Mouse (Mus musculus): ENCODE results near the gene Ankrd9. TPM values are rescaled to one million over a fixed set of nuclear protein-coding genes. Genes with fewer than 3 reads are reported as not detected.

The Ankrd9 gene
- 13.5 and 13.7 TPM in 2 replicates for polyA plus RNA-seq (2015; fragmentation: Nextera tagmentation; extraction: Ambion mirVana)

DNA sequence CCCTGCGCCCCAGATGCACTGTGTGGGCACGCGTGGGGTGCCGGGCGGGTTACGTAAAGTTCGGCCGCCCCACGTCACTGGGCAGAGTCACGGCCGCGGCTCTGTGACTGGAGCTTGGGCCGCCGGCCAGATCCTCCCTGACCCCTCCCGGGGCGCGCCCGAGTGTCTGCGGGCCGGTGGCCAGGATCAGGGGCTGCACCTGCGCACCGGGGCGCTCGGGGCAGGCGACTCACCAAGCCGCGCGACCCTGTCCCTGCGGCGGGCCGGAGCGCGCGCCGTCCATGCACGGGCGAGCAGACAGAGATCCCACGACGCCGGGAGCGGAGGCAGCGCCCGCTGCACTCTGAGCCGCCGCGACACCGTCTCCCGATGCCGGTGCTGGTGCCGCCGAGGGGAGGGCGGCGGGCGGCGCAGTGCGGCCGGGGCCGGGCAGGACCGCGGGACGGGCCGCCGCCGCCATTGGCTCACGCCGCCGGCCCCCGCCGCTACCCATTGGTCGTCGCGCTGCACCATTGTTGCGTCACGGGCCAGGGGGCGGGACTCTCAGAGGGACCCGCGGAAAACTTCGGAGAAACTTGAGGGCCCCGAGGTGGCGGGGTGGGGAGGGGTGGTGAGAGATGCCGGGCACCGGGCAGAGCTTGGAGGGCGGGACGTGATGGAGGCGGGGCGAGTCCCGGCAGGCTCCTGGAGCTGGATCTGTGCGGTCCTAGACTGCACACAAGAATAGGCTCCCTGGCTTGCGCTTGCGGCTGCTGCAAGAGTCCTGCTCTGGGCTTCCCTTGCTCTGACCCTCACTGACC is at the start of gene Ankrd9:
Gene Ankrd9 (minus strand): TSS at position 434 of the 800 bp plus-strand sequence.
- peak; percentile 86 for ATAC-seq (ENCODE audit: extremely low read depth, insufficient number of reproducible peaks, low FRiP score, low TSS enrichment)
- peaks cover 34% of the 10 kb centered on the region for H3K36me3 ChIP-seq
- under 1% methylated on average over 70 of the region's 90 CpGs for WGBS
- peak within 1 kb of the TSS; percentile 77 for H3K4me3 ChIP-seq
- H3K9me3 ChIP-seq, result no peaks in the 10 kb centered on the region
- peak within 1 kb of the TSS; percentile 91 for H3K4me2 ChIP-seq
- H3K9ac ChIP-seq, result peak within 1 kb of the TSS; percentile 91
- H3K27ac ChIP-seq (replicated peaks), result peak within 1 kb of the TSS; percentile 87
- no peaks in the 10 kb centered on the region; the same call in 1 of the 2 replicates for H3K27me3 ChIP-seq (replicated peaks)
- peaks cover 28% of the 10 kb centered on the region for H3K4me1 ChIP-seq

DNA sequence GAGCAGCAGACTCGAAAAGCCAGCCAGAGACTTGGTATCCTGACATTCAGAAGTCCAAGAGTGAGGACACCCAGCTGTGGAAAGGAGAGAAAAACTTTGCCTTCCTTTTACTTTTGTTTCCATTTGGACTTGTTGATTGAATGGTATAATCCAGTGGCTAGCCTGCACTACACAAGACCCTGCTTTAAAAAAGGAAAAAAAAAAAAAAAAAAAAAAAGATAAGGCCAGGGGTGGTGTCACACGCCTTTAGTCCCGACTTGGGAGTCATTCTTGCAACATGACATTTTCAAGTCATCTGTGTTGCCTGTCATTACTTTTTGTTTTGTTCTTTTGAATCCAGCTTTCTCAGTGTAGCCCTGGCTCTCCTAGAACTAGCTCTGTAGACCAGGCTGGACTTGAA is 42.7 kb upstream of the Ankrd9 start:
- no peaks in the 10 kb centered on the region for H3K27me3 ChIP-seq (replicated peaks)
- no peak overlapping the region for H3K4me3 ChIP-seq
- H3K27ac ChIP-seq (replicated peaks), result no peak overlapping the region
- 56% methylated on average over 3 of the region's 3 CpGs for WGBS
- no peaks in the 10 kb centered on the region for H3K4me1 ChIP-seq
- no peak overlapping the region for H3K4me2 ChIP-seq
- ATAC-seq (ENCODE audit: extremely low read depth, insufficient number of reproducible peaks, low FRiP score, low TSS enrichment), result no peak
- no peaks in the 10 kb centered on the region for H3K9me3 ChIP-seq
- H3K36me3 ChIP-seq, result no peaks in the 10 kb centered on the region
- no peak overlapping the region for H3K9ac ChIP-seq

DNA sequence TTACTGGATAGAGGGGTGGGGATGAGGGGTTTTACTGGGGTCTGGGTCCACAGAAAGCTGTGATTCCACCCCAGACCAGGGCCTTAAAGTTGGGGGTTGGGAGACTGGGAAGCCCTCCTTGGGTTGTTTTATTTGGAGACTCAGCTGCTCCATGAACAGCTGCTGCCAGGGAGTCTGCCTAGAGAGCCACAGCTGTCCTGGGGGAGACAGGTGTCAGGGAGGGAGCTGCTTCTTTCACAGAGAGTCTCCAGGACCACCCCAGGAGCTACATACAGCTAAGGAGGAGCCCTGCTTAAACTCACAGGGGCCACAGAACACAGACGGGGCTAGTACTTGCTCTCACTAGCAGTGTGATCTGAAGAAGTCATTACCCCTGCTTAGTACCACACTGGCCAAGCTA is 42.3 kb upstream of the Ankrd9 start:
- 19% methylated on average over 1 of the region's 1 CpGs for WGBS
- Histone ChIP-seq H3K4me1 (peaks cover 4% of the 10 kb centered on the region), H3K27me3 (replicated peaks) (no peaks in the 10 kb centered on the region), H3K9me3 (no peaks in the 10 kb centered on the region), H3K9ac (no peak overlapping the region), H3K4me3 (no peak overlapping the region), H3K36me3 (no peaks in the 10 kb centered on the region), H3K27ac (replicated peaks) (no peak overlapping the region), H3K4me2 (no peak overlapping the region)
- ATAC-seq (ENCODE audit: extremely low read depth, insufficient number of reproducible peaks, low FRiP score, low TSS enrichment), result no peak

DNA sequence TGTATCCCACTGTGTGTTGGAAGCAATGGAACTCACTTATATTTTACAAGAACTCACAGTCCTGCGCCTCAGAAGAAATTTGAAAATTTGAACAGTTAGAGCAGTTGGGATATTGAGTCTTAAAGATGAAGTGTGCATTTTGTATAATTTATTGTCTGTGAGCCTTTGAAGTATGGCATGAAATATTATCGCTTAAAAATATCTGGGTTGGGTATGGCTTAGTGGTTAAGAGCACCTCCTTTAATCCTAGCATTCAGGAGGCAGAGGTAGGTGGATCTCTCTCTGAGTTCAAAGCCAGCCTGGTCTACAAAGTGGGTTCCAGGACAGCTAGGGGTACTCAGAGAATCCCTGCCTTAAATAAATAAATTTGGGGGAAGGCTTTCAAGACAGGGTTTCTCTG is 40.2 kb upstream of the Ankrd9 start:
- WGBS, result 82% methylated on average over 2 of the region's 2 CpGs
- no peak overlapping the region for H3K4me3 ChIP-seq
- no peak overlapping the region for H3K27ac ChIP-seq (replicated peaks)
- no peaks in the 10 kb centered on the region for H3K9me3 ChIP-seq
- no peak overlapping the region for H3K4me2 ChIP-seq
- no peaks in the 10 kb centered on the region for H3K36me3 ChIP-seq
- H3K27me3 ChIP-seq (replicated peaks), result no peaks in the 10 kb centered on the region
- H3K4me1 ChIP-seq, result peaks cover 12% of the 10 kb centered on the region
- ATAC-seq (ENCODE audit: extremely low read depth, insufficient number of reproducible peaks, low FRiP score, low TSS enrichment), result no peak
- no peak overlapping the region for H3K9ac ChIP-seq

DNA sequence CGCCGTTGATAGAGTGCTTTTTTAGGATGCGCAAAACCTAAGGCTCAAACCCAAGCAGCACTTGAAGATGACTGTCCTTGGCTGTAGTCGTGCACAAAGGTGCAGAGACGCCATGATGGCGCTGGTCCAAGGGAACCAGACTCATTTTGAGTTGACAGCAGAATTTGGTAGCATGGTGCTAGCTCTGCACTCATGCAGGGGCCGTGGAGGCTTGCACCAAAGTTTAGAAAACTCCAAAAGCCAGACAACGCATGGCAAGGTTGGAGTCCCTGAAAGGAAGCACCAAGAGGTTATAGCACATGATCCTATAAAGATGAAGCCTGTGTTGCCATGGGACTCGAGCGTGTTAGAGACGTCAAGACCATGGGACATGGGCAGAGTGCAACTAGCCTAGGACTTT is 39.2 kb upstream of the Ankrd9 start:
- Histone ChIP-seq H3K9ac (no peak overlapping the region), H3K36me3 (no peaks in the 10 kb centered on the region), H3K4me1 (peaks cover 12% of the 10 kb centered on the region), H3K9me3 (no peaks in the 10 kb centered on the region), H3K4me2 (no peak overlapping the region), H3K27ac (replicated peaks) (no peak overlapping the region), H3K4me3 (no peak overlapping the region), H3K27me3 (replicated peaks) (no peaks in the 10 kb centered on the region)
- WGBS, result 89% methylated on average over 11 of the region's 11 CpGs
- ATAC-seq (ENCODE audit: extremely low read depth, insufficient number of reproducible peaks, low FRiP score, low TSS enrichment), result no peak

DNA sequence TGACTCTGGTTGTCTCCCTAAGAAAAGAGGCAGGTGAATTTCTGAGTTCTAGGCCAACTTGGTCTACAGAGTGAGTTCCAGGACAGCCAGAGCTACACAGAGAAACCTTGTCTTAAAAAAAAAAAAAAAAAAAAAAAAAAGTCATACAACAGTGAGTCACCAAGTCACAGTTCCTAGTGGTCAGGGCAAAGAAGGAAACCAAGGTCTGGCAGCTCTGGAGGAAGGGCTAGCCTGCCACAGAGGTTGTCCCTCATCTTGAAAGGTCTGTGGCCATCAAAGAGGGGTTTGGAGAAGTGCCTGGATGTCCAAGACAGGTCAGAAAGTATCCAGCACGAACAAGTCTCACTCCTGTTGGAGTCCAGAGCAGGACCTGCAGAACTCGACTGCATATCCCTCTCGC is 38.0 kb upstream of the Ankrd9 start:
- Histone ChIP-seq H3K4me2 (no peak overlapping the region), H3K27ac (replicated peaks) (no peak overlapping the region), H3K4me3 (no peak overlapping the region), H3K9ac (no peak overlapping the region), H3K36me3 (no peaks in the 10 kb centered on the region), H3K27me3 (replicated peaks) (no peaks in the 10 kb centered on the region), H3K9me3 (peaks cover 7% of the 10 kb centered on the region), H3K4me1 (peaks cover 13% of the 10 kb centered on the region)
- no peak for ATAC-seq (ENCODE audit: extremely low read depth, insufficient number of reproducible peaks, low FRiP score, low TSS enrichment)
- 79% methylated on average over 3 of the region's 3 CpGs for WGBS

DNA sequence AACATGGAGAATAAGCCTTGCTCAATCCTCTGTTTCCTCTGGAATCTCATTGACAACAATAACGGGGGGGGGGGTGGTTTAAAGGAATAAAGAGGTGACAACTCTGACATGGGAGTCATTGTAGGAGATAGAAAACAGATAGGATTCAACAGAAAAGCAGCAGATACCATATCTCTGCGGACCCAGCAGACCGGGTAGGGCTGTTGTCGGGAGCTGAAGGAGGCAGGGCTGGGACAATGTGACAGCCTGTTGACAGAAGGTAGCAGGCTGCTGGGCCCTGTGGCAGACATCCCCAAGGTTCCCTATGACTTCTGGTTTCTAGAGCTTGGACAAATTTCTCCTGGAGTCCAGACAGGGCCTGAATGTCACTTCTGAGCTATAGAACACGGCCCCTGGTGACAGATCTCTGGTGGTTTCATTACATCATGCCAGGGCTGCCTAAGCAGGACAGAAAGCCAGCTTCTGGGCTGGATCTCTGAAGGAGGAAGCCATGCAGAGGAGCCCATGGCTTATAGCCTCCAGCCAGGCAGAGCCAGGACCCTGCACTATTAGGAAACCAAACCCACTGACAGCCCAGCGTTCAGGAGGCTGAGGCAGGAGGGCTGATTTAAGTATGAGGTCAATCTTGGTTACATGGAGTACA is 30.9 kb upstream of the Ankrd9 start:
- no peak for ATAC-seq (ENCODE audit: extremely low read depth, insufficient number of reproducible peaks, low FRiP score, low TSS enrichment)
- 19% methylated on average over 6 of the region's 6 CpGs for WGBS
- Histone ChIP-seq H3K9ac (peak overlapping the region; percentile 59; the same call in 1 of the 2 replicates), H3K36me3 (no peaks in the 10 kb centered on the region), H3K4me1 (peaks cover 53% of the 10 kb centered on the region), H3K9me3 (peaks cover 7% of the 10 kb centered on the region), H3K4me2 (no peak overlapping the region), H3K27ac (replicated peaks) (peak overlapping the region; percentile 44), H3K4me3 (no peak overlapping the region), H3K27me3 (replicated peaks) (no peaks in the 10 kb centered on the region)

DNA sequence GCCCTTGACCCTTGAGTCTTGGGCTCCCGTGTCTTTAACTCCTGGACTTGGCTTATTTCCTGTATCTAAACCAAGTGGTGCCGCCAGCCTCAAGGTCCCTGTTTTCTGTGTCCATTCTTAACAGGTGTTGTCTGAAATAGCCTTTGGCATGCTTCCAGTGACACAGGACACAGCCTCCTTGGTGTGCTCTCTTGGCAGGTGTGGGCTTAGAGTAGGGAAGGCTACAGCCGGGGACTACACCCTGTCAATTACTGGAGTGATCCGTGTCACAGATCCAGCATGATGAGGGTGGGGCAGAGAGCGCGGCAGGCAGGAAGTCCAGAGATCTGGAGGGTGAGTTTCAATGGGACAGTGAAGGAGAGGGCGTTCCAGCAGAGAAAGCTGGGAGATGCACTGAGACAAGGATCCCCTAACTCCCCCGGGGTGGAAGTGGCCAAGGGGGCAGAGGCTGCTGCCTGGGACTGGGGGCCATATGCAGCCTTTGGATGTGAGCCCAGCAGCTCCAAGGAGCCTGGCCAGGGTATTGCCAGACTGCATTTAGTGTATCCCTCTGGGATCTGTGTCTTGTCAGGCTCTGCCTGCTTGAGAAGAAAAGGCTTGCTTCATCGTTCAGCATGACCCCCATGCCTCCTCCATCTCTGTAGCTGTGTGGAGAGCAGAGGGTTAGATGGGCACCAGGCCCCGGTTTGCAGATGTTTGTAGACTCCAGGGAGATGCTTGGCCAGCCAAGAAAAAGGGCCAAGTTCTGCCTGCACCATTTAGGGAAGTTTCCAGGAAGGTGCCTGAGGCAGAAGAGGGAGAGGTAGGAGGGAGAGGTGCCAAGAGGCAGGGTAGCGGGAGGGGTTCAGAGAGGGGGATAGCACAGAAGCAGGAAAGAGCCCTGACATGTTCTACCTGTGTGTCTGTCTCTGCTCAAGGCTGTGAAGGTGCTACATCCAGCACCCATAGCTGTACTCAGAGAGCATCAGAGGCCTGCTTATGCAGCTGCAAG is 30.0 kb upstream of the Ankrd9 start:
- Histone ChIP-seq H3K9me3 (peaks cover 7% of the 10 kb centered on the region), H3K27me3 (replicated peaks) (no peaks in the 10 kb centered on the region), H3K27ac (replicated peaks) (peak overlapping the region; percentile 44), H3K4me1 (peaks cover 53% of the 10 kb centered on the region), H3K36me3 (no peaks in the 10 kb centered on the region), H3K4me3 (no peak overlapping the region), H3K9ac (peak overlapping the region; percentile 59), H3K4me2 (no peak overlapping the region)
- 36% methylated on average over 11 of the region's 11 CpGs for WGBS
- ATAC-seq (ENCODE audit: extremely low read depth, insufficient number of reproducible peaks, low FRiP score, low TSS enrichment), result no peak

DNA sequence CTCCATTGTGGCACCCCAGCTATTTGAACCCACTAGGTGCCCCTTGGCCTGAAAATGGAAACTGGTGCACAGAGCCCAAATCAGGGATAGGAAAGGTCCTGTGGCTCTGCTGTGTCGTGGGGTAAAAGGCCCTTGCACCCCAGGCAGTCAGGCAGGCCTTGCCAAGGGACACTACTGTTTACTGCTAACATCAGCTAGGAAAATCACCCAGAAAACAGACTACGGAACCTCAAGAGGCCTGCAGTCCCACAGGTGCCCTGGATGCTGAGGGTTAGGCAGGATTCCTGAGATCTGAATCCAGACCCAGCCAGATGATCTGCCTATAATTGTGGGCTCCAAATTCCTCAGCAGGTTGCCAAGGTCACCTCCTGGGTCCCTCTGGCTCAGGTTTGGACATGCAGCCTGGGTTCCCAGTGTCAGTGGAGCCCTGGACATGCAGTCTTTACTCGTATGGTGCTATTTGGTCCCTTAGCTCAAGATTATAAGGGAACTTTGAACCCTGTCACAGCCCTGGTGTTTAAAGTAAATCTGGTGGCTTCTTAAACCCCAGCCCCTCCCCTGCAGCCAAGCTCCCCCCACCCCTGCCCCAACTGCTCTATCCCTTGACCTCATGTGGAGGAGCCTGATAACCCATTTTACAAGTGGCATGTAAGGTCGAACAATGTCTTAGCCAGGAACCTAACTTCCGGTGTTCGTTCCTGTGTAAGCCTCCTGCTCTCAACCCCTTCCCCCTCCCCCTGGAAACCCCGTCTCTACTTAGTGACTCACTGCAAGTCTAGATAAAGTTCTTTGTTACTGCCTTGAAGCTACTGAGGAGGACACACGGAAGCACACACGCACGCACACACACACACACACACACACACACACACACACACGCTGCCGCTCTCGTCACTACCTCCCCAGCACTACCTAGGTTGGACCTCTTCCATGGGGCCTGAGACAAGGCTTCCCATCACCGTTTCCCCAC is 28.6 kb upstream of the Ankrd9 start:
- H3K9ac ChIP-seq, result peak overlapping the region; percentile 12; the same call in 1 of the 2 replicates
- 49% methylated on average over 14 of the region's 14 CpGs for WGBS
- peak; percentile 4; the same call in 1 of the 2 replicates for ATAC-seq (ENCODE audit: extremely low read depth, insufficient number of reproducible peaks, low FRiP score, low TSS enrichment)
- H3K27ac ChIP-seq (replicated peaks), result peak overlapping the region; percentile 44
- H3K4me3 ChIP-seq, result no peak overlapping the region
- no peak overlapping the region for H3K4me2 ChIP-seq
- H3K9me3 ChIP-seq, result peaks cover 1% of the 10 kb centered on the region; the same call in 1 of the 2 replicates
- no peaks in the 10 kb centered on the region for H3K36me3 ChIP-seq
- peaks cover 53% of the 10 kb centered on the region for H3K4me1 ChIP-seq
- H3K27me3 ChIP-seq (replicated peaks), result no peaks in the 10 kb centered on the region

DNA sequence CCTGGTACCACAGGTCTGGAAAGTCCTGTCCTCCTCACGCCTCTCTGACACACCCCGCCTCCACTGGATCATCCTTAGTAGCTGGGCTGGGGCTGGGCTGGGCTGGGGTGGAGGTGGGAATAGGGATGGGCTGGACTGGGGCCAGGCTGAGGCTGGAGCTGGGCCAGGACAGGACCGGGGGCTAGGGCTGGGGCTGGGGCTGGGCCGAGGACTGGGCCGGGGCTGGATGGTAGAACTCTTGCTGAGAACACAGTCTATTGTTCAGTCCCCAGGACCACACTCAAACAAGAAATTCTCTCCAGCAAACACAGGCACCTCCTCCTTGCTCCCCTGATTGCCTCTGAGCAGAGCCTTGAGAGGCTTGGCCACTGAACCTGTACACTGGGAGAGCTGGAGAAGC is 27.5 kb upstream of the Ankrd9 start:
- ATAC-seq (ENCODE audit: extremely low read depth, insufficient number of reproducible peaks, low FRiP score, low TSS enrichment), result no peak
- Histone ChIP-seq H3K9ac (no peak overlapping the region), H3K36me3 (no peaks in the 10 kb centered on the region), H3K4me1 (peaks cover 48% of the 10 kb centered on the region), H3K9me3 (no peaks in the 10 kb centered on the region), H3K27ac (replicated peaks) (peak overlapping the region; percentile 44; the same call in 1 of the 2 replicates), H3K4me3 (no peak overlapping the region), H3K27me3 (replicated peaks) (no peaks in the 10 kb centered on the region), H3K4me2 (no peak overlapping the region)
- WGBS, result 60% methylated on average over 5 of the region's 5 CpGs
